Mouse (Mus musculus) retina, embryonic 14.5 days (tissue): ENCODE results near the gene Tstd2.

ENCODE experiments used
- DNase-seq: peaks from one replicate; pipeline ENCODE4 v3.0.0-alpha.2; 2015; ENCODE audit warnings: low spot score

The Tstd2 gene

DNA sequence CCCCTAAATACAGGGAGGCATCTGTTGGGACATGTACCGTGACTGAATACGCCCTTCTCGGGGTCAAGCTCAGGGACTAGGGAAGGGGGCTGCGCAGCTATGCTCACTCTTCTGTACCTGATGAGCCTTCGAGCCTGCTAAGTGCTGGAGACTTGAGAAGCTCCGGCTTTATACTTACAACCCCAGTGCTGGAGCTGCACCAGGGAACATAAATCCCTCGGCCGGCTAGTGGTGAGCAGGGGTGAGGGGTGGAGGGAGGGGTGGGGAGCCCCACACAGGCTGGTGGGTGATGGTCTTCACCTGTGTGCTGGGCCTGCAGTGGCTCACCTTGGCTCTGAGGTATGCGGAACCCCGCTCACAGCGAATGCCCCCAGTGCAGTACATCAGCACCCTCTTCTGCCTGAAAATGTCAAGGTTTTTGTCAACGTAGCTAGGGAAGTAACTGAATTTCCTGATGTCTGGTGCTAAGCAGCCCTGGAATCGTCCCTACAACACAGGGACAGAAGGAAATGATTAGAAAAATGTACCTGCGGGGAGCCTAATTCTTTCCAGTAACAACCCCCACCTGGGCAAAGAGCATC lies 18.9 kb downstream of the Tstd2 start:
- no peak for DNase-seq

DNA sequence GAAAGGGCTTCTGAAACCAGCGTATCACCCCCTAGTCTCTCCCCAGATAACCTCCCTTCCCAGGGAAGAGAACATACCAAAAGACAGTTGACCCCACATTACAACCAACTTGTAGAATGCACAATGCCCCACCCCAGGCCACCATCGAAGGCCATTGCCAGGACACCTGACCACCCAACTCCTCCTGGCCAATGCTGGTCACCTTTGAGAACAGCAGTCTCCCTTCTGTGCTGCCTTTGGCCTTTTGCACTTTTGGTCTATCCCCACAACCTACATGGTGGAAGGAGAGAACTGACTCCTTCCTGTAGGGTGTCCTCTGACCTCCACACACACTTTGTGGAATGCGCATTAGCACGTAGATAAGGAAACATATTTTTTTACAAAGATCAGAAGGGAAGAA lies 21.0 kb downstream of the Tstd2 start:
- DNase-seq, result no peak

DNA sequence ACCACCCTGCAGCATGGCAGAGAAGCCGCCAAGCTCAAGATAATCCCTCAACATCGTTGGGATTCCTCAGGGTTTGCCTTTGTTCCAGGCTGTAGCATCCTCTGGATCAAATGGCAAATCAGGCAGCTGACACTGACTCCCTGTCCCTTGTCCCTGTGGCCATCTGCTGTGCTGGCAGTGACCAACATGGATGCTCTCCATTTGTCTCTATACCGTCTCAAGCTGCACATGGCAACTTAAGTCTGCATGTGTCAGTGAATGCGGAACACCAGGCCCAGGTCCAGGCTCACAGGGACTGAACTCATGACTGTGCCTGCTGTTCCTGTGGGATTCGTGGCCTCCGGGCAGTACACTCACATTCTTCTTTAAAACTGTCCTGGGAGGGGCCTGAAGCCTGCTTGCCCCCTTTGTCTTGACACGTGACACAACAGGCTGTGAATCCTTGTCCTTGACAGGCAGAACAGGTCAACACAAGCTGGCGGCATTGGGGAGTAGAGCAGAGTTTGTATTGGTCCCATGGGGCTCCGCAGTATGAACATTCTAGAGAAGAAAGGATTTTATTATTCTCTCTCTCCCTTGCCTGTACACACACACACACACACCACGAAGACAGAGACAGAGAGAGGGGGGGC lies 21.8 kb downstream of the Tstd2 start:
- no peak for DNase-seq

DNA sequence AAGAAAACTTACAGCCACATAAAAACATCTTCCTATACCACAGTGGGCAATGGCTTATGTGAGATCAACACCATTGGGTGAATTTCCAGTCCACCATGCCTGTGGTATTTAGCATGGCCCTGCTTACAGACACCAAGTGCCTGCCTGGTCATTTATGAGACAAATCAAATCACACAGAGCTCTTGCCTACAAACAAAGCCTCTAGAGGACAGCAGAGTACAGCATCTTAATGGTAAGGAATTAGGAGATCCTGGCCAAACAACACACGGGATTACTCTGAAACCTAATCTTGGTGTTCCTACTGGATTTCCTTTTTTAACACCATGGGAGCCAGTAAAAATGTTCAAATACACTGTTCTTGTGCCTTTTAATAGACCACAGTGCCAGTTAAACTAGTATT lies 23.2 kb downstream of the Tstd2 start:
- no peak for DNase-seq

DNA sequence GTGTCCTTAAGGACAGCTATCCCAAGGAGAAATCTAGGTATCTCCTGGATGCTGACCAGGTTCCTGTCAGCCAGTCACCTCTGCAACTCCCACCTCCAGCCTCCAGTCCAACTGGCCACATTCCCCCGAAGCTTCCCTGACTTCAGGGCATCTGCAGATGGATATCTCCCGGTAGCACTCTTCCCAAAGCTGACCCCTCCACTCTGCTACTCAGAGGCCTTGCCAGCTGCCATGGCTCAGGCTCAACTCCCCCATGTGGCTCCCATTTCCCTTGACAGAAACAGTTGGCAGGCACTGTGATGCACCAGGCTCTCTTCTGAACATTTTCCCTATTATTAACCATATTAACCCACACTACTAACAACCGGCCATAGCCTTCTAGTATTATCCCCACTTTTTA lies 27.1 kb downstream of the Tstd2 start:
- no peak for DNase-seq

DNA sequence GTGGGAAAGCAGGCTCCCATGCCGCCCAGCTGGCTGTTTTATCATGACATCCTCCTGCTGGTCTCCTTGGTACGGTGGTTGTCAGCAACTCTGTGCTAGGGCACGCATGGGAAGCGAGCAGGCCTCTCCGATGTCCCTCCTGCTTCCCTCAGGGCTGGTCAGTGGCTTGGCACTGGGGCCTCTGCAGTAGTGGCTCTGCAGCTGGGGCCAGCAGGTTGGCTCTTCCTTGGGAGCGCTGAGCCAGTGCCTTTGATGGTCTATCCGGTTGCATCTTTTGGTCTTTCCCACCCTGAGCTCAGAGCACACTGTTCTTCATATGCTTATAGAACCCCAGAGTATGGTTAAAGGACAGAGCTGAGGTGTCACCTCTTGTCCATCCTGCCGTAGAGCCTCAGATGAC lies 28.4 kb downstream of the Tstd2 start:
- no peak for DNase-seq

DNA sequence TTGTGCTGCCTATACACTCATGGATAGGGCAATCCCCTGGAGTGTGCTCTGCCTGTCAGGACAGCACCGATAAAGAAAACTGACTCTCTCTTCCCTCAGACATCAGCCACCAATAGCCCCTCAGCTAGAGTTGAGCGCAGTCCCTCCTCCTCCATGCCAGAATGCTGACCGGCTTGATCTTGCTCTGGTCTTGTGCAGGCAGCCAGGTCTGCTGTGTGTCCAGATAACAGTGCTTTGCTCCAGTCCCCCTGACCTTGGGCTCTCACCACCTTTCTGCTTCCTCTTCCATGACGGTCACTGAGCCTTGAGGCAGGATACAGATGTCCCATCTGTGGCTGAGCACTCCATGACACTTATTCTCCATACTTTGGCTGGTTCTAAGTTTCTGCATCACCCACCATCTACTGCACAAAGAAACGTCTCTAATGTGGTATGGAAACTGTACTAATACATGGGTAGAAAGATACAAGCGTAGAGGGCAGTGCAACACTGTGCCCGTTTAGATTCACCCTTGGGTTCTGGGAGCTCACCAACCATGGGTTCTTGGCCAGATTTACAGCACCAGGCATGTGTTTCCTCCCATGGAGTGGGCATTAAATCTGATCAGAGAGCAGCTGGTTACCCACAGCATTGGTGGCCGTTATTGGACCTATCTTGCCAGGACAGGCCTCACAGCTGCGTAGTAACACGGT lies 36.3 kb downstream of the Tstd2 start:
- DNase-seq, result no peak

DNA sequence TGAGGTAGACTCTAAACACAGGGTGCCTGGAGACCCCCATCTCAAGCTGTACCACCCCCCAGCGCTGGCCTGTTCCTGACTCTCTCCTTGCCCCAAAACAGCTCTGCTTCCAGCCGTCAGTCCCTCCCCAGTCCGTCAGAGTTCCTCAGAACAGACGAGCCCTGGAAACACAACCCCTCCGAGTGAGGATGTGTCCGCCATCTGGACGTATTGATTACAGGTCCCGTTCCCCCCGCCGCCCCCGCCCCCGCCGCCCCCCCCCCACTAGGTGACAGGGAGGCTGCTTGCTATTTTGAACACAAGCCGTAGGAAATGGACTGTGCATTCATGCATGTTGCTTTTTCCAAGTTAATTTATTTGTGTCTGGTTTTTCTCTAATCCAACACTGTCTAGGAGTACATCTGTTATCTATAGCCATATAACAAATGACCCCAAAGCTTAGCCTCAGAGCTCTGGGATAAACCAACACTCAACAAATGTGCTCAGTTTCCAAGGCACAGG lies 37.2 kb downstream of the Tstd2 start:
- DNase-seq, result no peak

DNA sequence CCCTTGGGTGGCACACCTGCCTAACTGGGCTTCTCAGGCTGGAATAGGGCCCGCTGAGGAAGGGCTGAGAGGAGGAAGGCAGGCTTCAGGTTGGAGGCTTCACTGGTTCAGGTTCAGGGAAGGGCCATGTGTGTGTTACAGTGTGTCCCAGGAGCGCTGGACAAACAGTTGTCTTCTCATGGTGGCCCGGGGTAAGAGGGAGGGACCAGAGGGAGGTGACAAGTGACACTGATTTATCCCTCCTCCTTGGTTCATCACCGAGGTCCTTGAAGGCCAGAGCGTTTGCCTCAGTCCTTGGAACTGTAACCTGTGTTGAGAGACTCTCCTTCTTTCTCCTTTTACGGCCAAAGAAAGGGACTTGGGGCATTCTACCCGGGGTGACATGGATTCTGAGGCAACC lies 38.0 kb downstream of the Tstd2 start:
- no peak for DNase-seq

DNA sequence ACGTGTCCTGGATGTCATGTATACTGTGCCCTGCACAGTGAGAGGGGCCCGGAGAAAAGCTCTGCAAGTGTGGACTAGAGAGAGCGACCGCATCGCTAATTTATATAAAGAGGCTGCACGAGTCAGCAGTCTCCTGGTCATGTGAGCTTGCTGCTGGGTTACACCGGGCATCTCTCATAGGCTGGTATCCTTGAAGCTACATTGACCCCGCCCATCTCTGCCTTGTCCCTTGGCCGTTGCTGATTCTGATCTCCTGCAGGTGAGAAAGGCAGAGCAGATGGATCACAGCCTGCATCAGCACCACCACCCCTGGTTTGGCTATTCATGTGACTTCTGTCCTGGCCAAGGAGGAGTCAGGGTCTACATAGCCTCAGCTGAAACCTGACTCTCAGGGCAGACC lies 39.4 kb downstream of the Tstd2 start:
- no peak for DNase-seq

DNA sequence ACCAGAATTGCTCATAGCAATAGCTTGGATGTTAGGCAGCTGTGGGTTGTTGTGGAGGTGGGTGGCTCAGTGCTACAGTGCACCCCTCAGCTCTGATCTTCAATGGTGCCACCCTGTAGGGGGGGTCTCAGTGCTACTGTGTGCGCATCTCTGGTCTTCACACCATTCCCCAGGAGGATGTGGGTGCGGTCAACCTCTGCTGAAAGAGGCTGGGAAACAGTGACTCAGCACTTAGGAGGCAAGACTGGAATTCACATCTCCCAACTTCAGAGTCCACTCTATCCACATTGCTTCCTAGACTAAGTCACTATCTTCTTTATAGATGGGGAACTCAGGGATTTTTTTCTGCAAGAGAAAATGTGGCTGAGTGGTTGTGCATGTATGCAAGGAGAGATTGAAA lies 40.9 kb downstream of the Tstd2 start:
- no peak for DNase-seq

DNA sequence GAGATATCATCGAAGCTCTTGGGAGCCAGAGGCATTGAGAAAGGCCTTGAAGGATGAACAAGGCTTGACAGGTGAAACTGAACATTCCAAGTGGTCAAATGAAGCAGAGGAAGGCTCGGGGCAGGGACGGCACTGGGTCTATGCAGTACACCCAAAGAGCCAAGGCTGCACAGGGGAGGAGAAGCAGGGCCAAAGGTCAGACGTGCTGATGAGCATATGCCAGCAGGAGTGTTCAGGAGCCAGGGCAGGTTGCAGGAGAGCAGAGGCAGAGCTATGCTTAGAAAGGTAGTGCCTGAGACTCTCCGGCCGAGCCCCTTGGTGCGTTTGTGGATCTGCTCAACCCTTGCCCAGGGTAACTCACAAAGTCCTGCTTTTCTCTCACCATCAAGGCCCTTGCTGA lies 41.9 kb downstream of the Tstd2 start:
- DNase-seq, result no peak

DNA sequence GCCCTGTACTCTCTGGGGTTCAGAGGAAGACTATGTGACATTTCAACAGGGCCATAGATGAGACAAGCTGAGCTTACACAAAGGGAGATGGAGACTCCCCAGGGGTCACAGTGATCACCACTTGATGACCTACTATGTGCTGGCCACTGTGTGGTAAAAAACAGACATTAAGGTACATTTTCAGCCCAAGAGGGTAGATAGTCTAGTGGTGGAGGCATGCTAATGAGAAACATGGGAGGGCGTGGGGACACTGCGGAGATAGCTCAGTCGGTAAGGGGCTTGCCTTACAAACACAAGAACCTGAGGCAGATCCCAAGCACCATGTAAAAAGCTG lies 42.7 kb downstream of the Tstd2 start:
- DNase-seq, result no peak

DNA sequence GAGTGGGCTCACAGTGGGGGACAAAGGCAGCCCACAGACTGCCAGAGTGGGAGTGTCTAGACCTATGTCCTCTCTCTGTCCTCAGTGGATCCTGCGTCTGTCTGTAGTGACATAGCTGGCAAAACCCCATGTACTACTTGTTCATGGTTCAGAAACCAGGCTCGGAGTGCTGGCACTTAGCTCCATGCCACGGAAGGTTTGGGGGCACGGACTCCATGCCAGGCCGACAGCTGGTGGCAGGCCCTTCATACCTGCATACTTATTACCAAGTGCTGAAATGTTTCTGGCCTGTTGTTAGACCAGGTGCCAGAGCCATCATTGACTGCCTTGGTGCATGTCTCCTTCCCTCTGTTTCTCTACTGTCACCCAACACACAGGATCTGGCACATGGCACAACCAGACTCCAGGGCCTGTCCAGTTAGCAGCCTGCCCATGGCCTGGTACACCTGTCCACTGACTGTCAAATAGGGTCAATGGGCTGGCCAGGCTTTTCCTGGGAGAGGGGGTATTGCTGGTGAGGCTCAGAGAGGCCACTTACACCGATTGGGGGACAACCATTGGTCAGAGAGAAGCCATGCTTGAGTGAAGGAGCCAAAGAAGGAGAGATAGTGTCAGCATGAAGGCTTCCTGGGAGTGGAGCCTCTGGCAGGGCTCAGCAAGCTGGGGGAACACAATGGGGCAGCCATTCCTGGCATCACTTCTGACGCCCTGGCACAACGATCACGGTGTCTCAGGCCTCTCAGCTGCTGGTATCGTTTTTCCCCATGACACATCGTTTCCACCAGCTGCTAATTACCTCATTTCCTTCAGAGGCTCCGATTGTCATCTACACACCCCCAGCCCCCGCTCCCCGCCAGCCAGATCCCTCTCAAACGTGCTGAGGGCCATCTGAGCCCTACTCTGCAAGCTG lies 43.3 kb downstream of the Tstd2 start:
- DNase-seq, result no peak

DNA sequence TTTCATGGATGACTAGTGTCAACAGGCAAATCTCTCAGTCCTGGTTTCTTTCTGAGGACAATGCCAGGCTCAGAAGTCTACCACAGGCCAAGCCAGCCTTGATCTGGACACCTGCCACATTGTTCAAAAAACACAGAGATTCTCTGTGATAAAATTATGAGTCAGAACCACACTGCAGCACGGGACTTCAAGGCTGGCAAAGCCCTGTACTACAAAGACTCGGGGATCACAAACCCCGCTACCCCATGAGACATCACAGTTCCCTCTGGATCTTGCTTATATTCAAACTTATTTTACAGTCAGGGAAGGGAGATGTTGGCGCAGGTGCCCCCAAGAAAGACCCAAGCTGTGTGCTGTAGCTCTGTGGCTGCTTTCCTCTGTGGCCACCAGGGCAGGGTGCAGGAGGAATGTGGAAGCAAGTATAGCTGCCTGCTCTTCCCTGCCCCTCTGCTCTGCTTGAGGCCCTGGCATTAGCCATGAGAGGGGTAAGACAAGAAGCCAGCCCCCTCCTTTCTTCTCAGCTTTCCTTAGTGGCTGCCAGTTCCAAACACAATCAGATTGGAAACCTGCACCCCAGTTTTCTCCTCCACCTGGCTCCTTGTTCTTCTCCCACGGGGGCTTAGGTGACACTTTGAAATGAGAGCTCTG lies 45.9 kb downstream of the Tstd2 start:
- no peak for DNase-seq

DNA sequence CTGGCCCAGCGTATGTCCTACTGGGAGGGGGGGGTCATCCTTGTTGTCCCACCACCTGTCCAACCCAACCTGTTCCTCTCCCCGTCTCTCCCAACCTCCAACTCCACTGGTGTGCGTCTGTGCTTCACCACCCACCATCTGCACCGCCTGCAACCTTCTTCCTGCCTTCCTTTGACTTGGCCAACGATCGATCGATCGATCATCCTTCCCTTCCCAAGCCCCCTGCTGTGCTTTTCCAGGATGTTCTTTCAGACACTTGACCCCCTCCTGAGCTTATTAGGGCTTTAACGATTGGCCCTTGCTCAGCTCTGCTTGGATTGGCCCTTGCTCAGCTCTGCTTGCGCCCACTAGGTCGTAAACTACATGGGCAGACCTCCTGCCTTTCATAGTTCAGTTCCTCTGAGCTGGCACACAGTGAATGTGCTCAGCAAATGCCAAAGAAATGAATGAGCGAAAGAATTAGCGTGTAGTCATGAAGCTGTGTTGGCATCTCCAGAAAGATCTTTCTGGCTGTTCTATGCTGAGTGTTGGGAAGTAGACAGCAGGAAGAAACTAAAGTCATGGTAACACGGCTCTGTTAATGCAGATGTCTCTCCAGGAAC lies 48.9 kb downstream of the Tstd2 start:
- no peak for DNase-seq

DNA sequence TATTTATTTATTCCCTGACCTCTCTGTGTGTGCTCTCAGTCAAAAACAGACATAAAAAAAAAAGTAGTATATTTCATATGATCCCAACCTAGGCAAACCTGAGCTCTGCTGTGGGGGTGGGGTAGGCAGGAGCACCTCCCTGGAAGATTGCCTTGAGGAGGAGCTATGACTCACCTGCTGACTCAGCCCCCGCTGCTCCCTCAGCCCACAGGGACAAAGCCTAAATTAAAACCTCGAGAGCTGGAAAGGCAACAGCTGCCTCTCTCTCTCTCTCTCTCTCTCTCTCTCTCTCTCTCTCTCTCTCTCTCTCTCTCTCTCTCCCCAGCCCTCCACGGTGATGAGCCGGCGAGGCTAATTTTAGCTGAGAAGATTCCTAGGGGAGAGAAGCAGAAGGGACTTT lies 50.6 kb downstream of the Tstd2 start:
- DNase-seq, result no peak

DNA sequence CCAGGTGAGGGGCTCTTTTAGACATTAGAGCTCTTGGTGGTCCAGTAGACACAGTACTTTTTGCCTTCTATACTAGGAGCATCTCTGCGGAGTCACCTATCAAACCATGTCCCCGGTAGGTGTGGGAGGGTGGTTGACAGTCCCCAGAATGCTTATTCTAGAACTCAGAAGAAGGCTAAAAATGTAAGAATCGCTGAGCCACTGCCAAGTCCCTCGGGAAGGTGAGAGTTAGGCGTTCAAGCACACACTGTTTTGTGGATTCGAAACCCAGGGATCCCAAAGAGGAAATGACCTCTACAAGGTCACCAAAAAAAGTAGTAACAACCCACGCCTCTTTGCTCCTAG lies 51.1 kb downstream of the Tstd2 start:
- no peak for DNase-seq

DNA sequence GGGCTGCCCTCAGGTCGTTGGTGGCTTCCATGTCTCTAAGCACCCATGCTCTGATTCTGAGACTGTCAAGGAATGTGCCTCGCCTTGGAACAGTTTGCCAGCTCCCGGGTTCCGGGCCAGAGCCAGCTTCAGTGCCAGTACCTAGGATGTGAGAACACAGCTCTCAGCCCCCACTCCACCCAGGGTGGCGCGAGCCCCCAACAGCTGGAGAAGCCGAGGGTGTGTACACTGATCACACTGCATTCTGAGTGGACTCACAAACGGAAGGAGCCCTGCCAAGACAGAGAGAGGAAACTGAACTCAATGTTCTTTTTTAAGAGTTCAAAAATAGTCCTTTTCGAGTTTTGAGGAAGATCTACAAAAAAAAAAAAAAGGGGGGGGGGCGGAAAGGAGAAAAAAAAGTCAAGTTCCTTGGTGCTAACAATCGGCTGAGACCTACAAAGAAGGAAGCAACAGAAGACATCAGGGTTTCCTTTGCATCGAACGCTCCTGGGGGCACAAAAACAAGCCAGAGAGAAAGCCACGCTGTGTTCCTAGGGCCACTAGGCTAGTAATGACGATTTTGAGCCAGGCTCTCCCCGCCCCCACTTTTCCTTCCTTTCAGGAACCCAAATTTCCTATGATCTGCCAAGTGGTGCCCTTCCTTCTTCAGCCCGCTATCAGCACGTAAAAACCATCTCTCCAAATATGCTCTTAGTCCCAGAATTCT lies 51.6 kb downstream of the Tstd2 start:
- DNase-seq, result no peak

DNA sequence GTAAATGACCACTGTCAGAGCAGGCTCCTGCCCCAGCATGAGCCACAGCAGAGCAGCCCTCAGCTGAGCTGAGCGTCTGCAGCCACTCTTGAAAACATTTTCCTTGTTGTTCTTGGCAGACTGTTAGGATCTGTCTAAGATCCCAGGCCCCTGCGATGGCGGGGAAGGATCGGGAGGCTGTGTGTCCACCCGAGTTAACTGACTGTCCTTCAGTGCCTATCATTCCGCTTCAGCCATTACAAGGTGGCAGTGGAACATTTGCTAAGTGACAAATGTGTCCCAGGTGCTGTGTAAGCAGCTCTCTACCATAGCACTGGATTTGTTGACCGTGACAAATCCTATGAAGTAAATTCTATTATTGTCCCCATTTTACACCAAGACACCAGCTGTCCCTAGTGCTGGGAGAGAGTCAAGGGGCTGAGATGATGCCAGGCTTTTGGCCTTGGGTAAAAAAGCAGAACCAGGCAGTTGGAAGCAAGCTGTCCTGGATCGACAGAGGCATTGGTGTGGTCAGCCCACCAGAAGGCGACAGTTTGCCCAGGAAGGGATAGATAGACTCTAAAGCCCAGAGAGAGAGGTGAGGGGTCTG lies 53.2 kb downstream of the Tstd2 start:
- DNase-seq, result no peak
